Mouse (Mus musculus): ENCODE results near the gene Tent2. TPM values are rescaled to one million over a fixed set of nuclear protein-coding genes. Genes with fewer than 3 reads are reported as not detected.

Tent2 gene
- polyA plus RNA-seq, 1 experiment from 2014 or later = 35.2 TPM

- TF ChIP-seq CTCF (IDR thresholded peaks at IDR 0.05) (no peak), EP300 (IDR thresholded peaks at IDR 0.05) (no peak)
- DNase-seq (ENCODE audit: low spot score) (no peak), ATAC-seq (no peak)
- H3K9ac ChIP-seq (replicated peaks; ENCODE audit: low read depth) = no peak overlapping the region
- no peaks in the 10 kb centered on the region for H3K36me3 ChIP-seq (ENCODE audit: insufficient read depth, low read length)
- WGBS = 81% methylated on average over 4 of the region's 4 CpGs
- H3K4me3 ChIP-seq (ENCODE audit: low read depth, low read length) = no peak overlapping the region
- no peaks in the 10 kb centered on the region for H3K4me1 ChIP-seq (ENCODE audit: insufficient read depth, low read depth, low read length)
- no peaks in the 10 kb centered on the region for H3K9me3 ChIP-seq (ENCODE audit: low read length)
- no peak overlapping the region for H3K27ac ChIP-seq (ENCODE audit: low read length)
- no peaks in the 10 kb centered on the region for H3K27me3 ChIP-seq (replicated peaks; ENCODE audit: insufficient read depth, low read length)
- H3K4me2 ChIP-seq (replicated peaks; ENCODE audit: low read depth, low read length) = no peak overlapping the region
Observed at GRCm38 (mm10) chr13:93234267-93235039, 42.3 kb upstream of the Tent2 start.

DNA sequence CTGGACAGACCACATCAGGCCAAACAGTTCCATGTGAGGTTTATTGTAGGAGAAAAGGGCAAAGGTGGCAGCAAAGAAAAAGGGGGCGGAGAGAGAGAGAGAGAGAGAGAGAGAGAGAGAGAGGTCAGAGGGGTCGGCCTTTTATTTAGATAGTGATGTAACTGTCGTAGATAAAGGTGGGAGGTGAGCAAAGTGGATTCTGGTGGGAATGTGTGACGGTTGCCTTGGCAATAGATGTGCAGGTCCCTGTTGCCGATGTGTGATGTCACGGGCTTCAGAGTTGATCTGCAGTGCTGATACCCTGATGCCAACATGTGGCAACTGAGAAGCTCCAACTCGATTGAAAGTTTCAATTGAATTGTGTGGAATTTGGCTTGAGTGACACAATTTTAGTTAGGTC, 40.1 kb upstream of the Tent2 start:
- no peaks in the 10 kb centered on the region for H3K27me3 ChIP-seq (replicated peaks; ENCODE audit: insufficient read depth, low read length)
- WGBS = 61% methylated on average over 7 of the region's 7 CpGs
- H3K4me3 ChIP-seq (ENCODE audit: low read depth, low read length) = no peak overlapping the region
- H3K9me3 ChIP-seq (ENCODE audit: low read length) = no peaks in the 10 kb centered on the region
- H3K4me2 ChIP-seq (replicated peaks; ENCODE audit: low read depth, low read length) = no peak overlapping the region
- H3K4me1 ChIP-seq (ENCODE audit: insufficient read depth, low read depth, low read length) = no peaks in the 10 kb centered on the region
- ATAC-seq (no peak), DNase-seq (ENCODE audit: low spot score) (no peak)
- no peak for TF ChIP-seq CTCF (IDR thresholded peaks at IDR 0.05)
- no peak for TF ChIP-seq EP300 (IDR thresholded peaks at IDR 0.05)
- no peak overlapping the region for H3K9ac ChIP-seq (replicated peaks; ENCODE audit: low read depth)
- no peaks in the 10 kb centered on the region for H3K36me3 ChIP-seq (ENCODE audit: insufficient read depth, low read length)
- H3K27ac ChIP-seq (ENCODE audit: low read length) = no peak overlapping the region

DNA sequence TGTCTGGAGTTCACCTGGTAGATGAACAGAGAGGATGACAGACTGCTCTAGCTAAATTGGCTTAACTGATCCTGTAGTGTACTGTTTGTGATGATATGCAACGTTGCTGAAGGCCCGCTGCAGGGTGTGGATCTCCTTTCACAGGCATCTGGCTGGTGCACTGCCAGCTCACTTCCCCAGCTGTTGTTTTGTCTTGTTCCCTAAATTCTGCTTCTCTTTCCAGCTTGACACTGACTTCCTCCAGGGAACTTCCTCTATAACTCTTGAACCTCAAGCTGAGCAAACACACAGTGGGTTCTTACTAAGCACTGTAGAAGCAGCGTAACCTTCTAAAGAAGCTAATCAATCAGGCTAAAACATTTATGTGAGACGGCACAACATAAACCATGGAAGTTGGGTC, 38.8 kb upstream of the Tent2 start:
- H3K27me3 ChIP-seq (replicated peaks; ENCODE audit: insufficient read depth, low read length) = no peaks in the 10 kb centered on the region
- no peaks in the 10 kb centered on the region for H3K36me3 ChIP-seq (ENCODE audit: insufficient read depth, low read length)
- TF ChIP-seq CTCF (IDR thresholded peaks at IDR 0.05) (no peak), EP300 (IDR thresholded peaks at IDR 0.05) (no peak)
- H3K4me1 ChIP-seq (ENCODE audit: insufficient read depth, low read depth, low read length) = no peaks in the 10 kb centered on the region
- ATAC-seq = peak; percentile 23; the same call in 1 of the 2 replicates
- DNase-seq (ENCODE audit: low spot score) = peak; percentile 58
- H3K4me3 ChIP-seq (ENCODE audit: low read depth, low read length) = no peak overlapping the region
- no peaks in the 10 kb centered on the region for H3K9me3 ChIP-seq (ENCODE audit: low read length)
- H3K4me2 ChIP-seq (replicated peaks; ENCODE audit: low read depth, low read length) = no peak overlapping the region
- no peak overlapping the region for H3K27ac ChIP-seq (ENCODE audit: low read length)
- H3K9ac ChIP-seq (replicated peaks; ENCODE audit: low read depth) = no peak overlapping the region
- WGBS = 40% methylated on average over 4 of the region's 4 CpGs

DNA sequence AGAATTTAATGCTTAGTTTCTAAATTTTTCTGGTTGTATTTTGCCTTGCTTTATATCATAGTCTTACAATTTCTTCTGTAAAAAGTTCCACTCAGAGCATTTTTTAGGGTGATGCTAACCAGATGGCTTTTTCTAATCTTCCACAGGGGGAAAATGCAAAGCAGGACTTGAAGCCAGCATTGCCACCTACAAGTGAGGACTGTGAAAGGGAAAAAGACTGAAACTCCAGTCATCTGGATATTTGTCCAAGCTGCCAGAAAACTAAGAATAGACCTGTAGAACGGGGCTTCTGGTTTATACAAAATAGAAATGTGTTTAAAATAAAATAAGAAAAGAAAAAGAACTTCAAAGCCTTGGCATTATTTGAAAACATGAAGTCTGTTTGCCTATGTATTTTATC, 19.6 kb upstream of the Tent2 start:
- Histone ChIP-seq H3K4me3 (ENCODE audit: low read depth, low read length) (no peak overlapping the region), H3K9ac (replicated peaks; ENCODE audit: low read depth) (no peak overlapping the region), H3K36me3 (ENCODE audit: insufficient read depth, low read length) (no peaks in the 10 kb centered on the region), H3K27me3 (replicated peaks; ENCODE audit: insufficient read depth, low read length) (no peaks in the 10 kb centered on the region), H3K9me3 (ENCODE audit: low read length) (no peaks in the 10 kb centered on the region), H3K27ac (ENCODE audit: low read length) (no peak overlapping the region), H3K4me2 (replicated peaks; ENCODE audit: low read depth, low read length) (no peak overlapping the region), H3K4me1 (ENCODE audit: insufficient read depth, low read depth, low read length) (no peaks in the 10 kb centered on the region)
- ATAC-seq = no peak
- WGBS = 69% methylated on average over 1 of the region's 1 CpGs
- TF ChIP-seq EP300 (IDR thresholded peaks at IDR 0.05) = no peak
- no peak for TF ChIP-seq CTCF (IDR thresholded peaks at IDR 0.05)
- no peak for DNase-seq (ENCODE audit: low spot score)

GRCm38 (mm10) chr13:93192646-93193026, 451 bp upstream of the Tent2 start:
- Histone ChIP-seq H3K4me2 (replicated peaks; ENCODE audit: low read depth, low read length) (peak overlapping the region; percentile 65), H3K4me1 (ENCODE audit: insufficient read depth, low read depth, low read length) (no peaks in the 10 kb centered on the region; the same call in 1 of the 2 replicates), H3K27me3 (replicated peaks; ENCODE audit: insufficient read depth, low read length) (no peaks in the 10 kb centered on the region), H3K4me3 (ENCODE audit: low read depth, low read length) (peak overlapping the region; percentile 75), H3K27ac (ENCODE audit: low read length) (peak overlapping the region; percentile 97), H3K9me3 (ENCODE audit: low read length) (no peaks in the 10 kb centered on the region), H3K36me3 (ENCODE audit: insufficient read depth, low read length) (no peaks in the 10 kb centered on the region), H3K9ac (replicated peaks; ENCODE audit: low read depth) (no peak overlapping the region; the same call in 1 of the 2 replicates)
- WGBS = 54% methylated on average over 5 of the region's 5 CpGs
- ATAC-seq = peak; percentile 3
- no peak for DNase-seq (ENCODE audit: low spot score)
- TF ChIP-seq CTCF (IDR thresholded peaks at IDR 0.05) = no peak
- no peak for TF ChIP-seq EP300 (IDR thresholded peaks at IDR 0.05)

- TF ChIP-seq CTCF (IDR thresholded peaks at IDR 0.05) (no peak), EP300 (IDR thresholded peaks at IDR 0.05) (peak; percentile 71)
- no peaks in the 10 kb centered on the region for H3K27me3 ChIP-seq (replicated peaks; ENCODE audit: insufficient read depth, low read length)
- H3K9me3 ChIP-seq (ENCODE audit: low read length) = no peaks in the 10 kb centered on the region
- H3K27ac ChIP-seq (ENCODE audit: low read length) = peak overlapping the region; percentile 72; the same call in 1 of the 2 replicates
- no peaks in the 10 kb centered on the region; the same call in 1 of the 2 replicates for H3K4me1 ChIP-seq (ENCODE audit: insufficient read depth, low read depth, low read length)
- H3K4me2 ChIP-seq (replicated peaks; ENCODE audit: low read depth, low read length) = peak overlapping the region; percentile 27; the same call in 1 of the 2 replicates
- DNase-seq (ENCODE audit: low spot score) = peak; percentile 71
- peak; percentile 37 for ATAC-seq
- H3K9ac ChIP-seq (replicated peaks; ENCODE audit: low read depth) = no peak overlapping the region
- H3K4me3 ChIP-seq (ENCODE audit: low read depth, low read length) = no peak overlapping the region
- 50% methylated on average over 2 of the region's 2 CpGs for WGBS
- H3K36me3 ChIP-seq (ENCODE audit: insufficient read depth, low read length) = no peaks in the 10 kb centered on the region
Observed at GRCm38 (mm10) chr13:93189416-93189815, 2.8 kb downstream of the Tent2 start.

Measured in lung, postnatal 0 days (tissue).